Mouse (Mus musculus): ENCODE data around the gene Cdipt.

Gene Cdipt

DNA sequence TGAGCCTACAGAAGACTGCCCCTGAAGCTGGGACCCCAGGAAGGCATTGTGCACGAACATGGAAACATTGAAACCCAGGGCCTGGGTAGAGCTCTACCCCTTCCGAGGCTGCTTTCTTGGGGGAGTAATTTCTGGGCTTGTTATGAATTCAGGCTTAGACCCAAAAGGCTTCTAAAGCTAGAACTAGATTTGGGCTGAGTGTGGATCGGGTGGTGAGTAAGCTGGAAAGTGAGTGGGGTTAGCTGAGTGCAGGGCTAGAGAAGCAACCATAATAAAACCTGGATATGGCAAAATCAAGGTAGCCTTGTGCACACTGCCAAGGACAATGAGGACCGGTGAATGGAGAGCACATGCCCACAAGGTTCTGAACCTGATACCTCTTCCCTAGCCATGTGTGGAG lies 13.7 kb upstream of the Cdipt start:
- no peak overlapping the region for H3K4me3 ChIP-seq (replicated peaks; ENCODE audit: low read length)
- no peaks in the 10 kb centered on the region for H3K9me3 ChIP-seq (ENCODE audit: low read length)
- peaks cover 29% of the 10 kb centered on the region for H3K4me1 ChIP-seq (replicated peaks; ENCODE audit: low read depth, low read length)
- TF ChIP-seq NANOG (IDR thresholded peaks at IDR 0.05; ENCODE audit: borderline replicate concordance, low read length) (no peak), POU5F1 (IDR thresholded peaks at IDR 0.05; ENCODE audit: borderline replicate concordance, low read length) (no peak), CTCF (conservative IDR thresholded peaks at IDR 0.05; ENCODE audit: low read length) (no peak)
- peaks cover 37% of the 10 kb centered on the region for H3K27me3 ChIP-seq (ENCODE audit: insufficient read depth, low read length)
- H3K36me3 ChIP-seq (ENCODE audit: insufficient read depth, low read length), result no peaks in the 10 kb centered on the region

DNA sequence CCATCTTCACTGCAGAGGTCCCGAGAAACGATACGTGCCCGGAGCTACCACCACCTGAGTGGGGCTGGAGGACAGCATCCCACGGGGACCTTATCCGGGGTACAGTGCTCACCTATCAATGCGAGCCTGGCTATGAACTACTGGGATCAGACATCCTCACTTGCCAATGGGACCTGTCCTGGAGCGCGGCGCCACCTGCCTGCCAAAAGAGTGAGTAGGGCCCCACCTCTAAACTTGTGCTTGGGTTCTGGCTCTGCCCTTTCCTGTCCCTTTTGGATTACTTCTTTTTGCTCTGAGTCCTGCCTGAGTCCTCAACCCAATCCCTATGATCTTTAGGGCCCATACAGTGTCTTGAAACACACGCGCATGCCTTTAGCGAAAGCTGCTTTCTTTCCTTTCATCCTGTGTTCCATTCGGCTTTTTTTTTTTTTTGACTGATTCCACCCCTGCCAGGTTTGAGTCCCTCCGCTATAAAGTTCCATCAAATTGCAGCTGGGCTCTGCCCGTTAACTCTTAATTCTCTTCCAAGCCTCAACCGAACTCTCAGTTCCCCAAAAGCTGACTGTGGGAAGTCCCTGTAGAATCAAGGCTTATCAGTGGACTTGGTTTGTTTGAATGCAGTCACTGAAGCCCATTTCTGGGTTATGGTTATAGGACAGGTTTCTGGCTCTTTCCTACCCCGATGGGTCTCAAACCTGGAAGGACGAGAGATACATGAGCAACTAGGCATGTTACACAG lies 12.0 kb upstream of the Cdipt start:
- peaks cover 33% of the 10 kb centered on the region for H3K4me1 ChIP-seq (replicated peaks; ENCODE audit: low read depth, low read length)
- no peaks in the 10 kb centered on the region for H3K36me3 ChIP-seq (ENCODE audit: insufficient read depth, low read length)
- H3K27me3 ChIP-seq (ENCODE audit: insufficient read depth, low read length), result peaks cover 23% of the 10 kb centered on the region
- H3K9me3 ChIP-seq (ENCODE audit: low read length), result no peaks in the 10 kb centered on the region
- TF ChIP-seq NANOG (IDR thresholded peaks at IDR 0.05; ENCODE audit: borderline replicate concordance, low read length) (no peak), CTCF (conservative IDR thresholded peaks at IDR 0.05; ENCODE audit: low read length) (peak; percentile 19; the same call in 1 of the 2 replicates)
- H3K4me3 ChIP-seq (replicated peaks; ENCODE audit: low read length), result peak overlapping the region; percentile 73

DNA sequence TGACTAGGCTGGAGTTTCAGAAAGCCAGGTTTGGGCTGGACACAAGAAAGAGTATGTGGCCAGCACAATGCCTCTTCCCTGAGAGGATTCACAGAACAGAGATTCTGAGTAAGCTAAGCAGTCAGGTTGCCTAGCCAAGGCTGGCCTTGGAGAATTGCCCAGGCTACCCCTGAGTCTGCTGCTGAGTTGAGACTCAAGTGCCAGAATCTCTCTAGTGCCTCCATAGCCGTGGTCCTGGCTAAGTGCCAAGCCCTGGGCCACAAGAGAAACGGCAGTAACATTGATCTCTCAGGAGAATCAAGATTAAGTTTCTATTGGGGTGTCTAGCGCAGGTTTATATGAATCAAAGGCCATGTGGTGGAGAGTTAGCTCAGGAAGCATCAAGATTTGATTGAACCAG lies 10.1 kb upstream of the Cdipt start:
- Histone ChIP-seq H3K27me3 (ENCODE audit: insufficient read depth, low read length) (peaks cover 21% of the 10 kb centered on the region), H3K36me3 (ENCODE audit: insufficient read depth, low read length) (no peaks in the 10 kb centered on the region), H3K4me1 (replicated peaks; ENCODE audit: low read depth, low read length) (peaks cover 29% of the 10 kb centered on the region), H3K9me3 (ENCODE audit: low read length) (no peaks in the 10 kb centered on the region), H3K4me3 (replicated peaks; ENCODE audit: low read length) (no peak overlapping the region)
- no peak for TF ChIP-seq POU5F1 (IDR thresholded peaks at IDR 0.05; ENCODE audit: borderline replicate concordance, low read length)
- TF ChIP-seq CTCF (conservative IDR thresholded peaks at IDR 0.05; ENCODE audit: low read length), result no peak
- no peak for TF ChIP-seq NANOG (IDR thresholded peaks at IDR 0.05; ENCODE audit: borderline replicate concordance, low read length)

DNA sequence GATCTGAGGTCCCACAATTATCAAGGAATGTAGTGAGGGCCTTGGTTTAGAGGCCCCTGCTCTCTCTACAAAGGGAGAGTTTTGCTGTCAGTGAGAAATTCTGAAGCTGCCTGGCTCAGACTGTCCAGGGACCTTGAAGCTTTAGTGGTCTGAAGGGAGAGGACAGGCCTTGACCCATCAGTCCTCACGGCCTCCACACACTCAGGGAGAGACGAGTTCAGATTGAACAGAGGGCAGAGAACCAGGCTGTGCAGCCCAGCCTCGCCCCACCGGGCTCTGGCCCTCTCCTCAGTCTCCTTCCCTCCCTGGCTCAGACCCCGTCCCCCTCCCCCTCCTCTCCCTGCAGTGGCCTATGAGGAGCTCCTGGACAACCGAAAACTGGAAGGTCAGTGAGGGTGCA lies 8.4 kb upstream of the Cdipt start:
- Histone ChIP-seq H3K9me3 (ENCODE audit: low read length) (no peaks in the 10 kb centered on the region), H3K36me3 (ENCODE audit: insufficient read depth, low read length) (no peaks in the 10 kb centered on the region), H3K4me3 (replicated peaks; ENCODE audit: low read length) (no peak overlapping the region), H3K4me1 (replicated peaks; ENCODE audit: low read depth, low read length) (peaks cover 29% of the 10 kb centered on the region), H3K27me3 (ENCODE audit: insufficient read depth, low read length) (peaks cover 11% of the 10 kb centered on the region)
- TF ChIP-seq POU5F1 (IDR thresholded peaks at IDR 0.05; ENCODE audit: borderline replicate concordance, low read length), result no peak
- TF ChIP-seq NANOG (IDR thresholded peaks at IDR 0.05; ENCODE audit: borderline replicate concordance, low read length), result no peak
- no peak for TF ChIP-seq CTCF (conservative IDR thresholded peaks at IDR 0.05; ENCODE audit: low read length)

DNA sequence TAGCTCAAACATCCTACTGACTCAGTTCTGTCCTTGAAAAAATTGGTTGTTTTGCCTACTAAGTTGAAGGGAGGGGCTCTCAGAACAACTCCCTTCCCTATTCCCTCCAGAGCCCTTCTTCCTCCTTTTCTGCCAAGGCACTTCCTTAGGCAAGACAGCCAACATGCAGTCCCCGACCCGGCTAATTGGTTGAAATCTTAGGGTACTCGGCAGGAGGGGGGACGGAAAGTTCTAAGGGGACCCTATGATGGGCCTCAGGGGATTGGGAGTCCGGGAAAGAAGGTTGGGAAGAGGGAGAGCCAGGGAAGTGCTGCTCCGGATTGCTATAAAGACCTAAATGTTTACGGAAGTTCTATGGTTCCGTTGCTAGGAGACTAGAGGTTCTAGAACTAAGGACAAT lies 221 bp upstream of the Cdipt start:
- Histone ChIP-seq H3K4me1 (replicated peaks; ENCODE audit: low read depth, low read length) (peaks cover 41% of the 10 kb centered on the region), H3K4me3 (replicated peaks; ENCODE audit: low read length) (peak overlapping the region; percentile 100), H3K9me3 (ENCODE audit: low read length) (no peaks in the 10 kb centered on the region), H3K27me3 (ENCODE audit: insufficient read depth, low read length) (no peaks in the 10 kb centered on the region), H3K36me3 (ENCODE audit: insufficient read depth, low read length) (peaks cover 30% of the 10 kb centered on the region)
- TF ChIP-seq CTCF (conservative IDR thresholded peaks at IDR 0.05; ENCODE audit: low read length) (no peak), NANOG (IDR thresholded peaks at IDR 0.05; ENCODE audit: borderline replicate concordance, low read length) (no peak), POU5F1 (IDR thresholded peaks at IDR 0.05; ENCODE audit: borderline replicate concordance, low read length) (no peak)

DNA sequence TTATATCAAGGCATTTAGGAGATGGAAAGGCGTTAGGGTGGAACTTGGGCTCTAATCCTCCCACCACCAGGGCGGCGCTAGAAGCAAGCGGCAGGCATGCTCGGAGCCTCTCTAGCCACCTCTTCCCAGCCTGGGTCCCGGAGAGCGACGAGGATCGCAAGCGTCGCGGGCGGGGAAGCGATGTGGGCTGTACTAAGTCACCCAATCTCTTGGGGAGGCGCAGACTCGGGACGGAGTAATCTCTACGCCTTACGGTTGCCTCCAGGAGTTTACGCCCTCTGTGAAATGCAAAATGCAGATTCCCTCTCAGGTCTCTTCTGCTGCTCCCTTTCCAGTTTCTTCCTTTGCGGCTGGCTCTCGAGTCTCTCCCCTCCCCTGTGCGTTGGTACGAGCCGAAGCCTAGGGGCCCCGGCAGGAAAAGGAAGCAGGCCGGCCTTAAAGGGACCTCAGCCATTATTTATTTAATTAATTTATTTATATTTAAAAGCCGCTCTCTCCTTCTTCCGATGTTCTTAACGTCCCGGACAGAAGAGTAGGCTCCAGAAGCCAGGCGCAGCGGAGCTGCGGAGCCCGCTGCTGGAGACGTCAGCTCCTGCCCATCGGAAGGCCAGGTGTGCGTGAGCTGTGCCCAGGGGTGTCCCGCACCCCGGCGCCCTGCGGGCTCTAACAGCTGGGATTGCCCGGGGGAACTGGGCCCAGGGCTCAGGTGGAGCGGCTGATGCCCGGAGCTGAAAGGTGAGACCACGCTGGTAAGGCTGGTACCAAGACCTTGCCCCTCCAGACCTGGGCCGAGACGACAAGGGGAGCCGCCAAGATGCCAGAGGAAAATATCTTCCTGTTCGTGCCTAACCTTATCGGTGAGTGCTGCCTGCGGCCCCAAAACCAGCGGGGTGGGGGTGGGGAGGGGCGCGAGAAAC lies 494 bp downstream of the Cdipt start, which contains the start of gene Cdiptos:
Gene Cdiptos (minus strand): TSS at position 149 of the 917 bp plus-strand sequence.
- no peak for TF ChIP-seq POU5F1 (IDR thresholded peaks at IDR 0.05; ENCODE audit: borderline replicate concordance, low read length)
- peak; percentile 75 for TF ChIP-seq CTCF (conservative IDR thresholded peaks at IDR 0.05; ENCODE audit: low read length)
- TF ChIP-seq NANOG (IDR thresholded peaks at IDR 0.05; ENCODE audit: borderline replicate concordance, low read length), result no peak
- peaks cover 41% of the 10 kb centered on the region for H3K4me1 ChIP-seq (replicated peaks; ENCODE audit: low read depth, low read length)
- H3K4me3 ChIP-seq (replicated peaks; ENCODE audit: low read length), result peak within 1 kb of the TSS; percentile 100
- peaks cover 37% of the 10 kb centered on the region for H3K36me3 ChIP-seq (ENCODE audit: insufficient read depth, low read length)
- no peaks in the 10 kb centered on the region for H3K27me3 ChIP-seq (ENCODE audit: insufficient read depth, low read length)
- H3K9me3 ChIP-seq (ENCODE audit: low read length), result no peaks in the 10 kb centered on the region

DNA sequence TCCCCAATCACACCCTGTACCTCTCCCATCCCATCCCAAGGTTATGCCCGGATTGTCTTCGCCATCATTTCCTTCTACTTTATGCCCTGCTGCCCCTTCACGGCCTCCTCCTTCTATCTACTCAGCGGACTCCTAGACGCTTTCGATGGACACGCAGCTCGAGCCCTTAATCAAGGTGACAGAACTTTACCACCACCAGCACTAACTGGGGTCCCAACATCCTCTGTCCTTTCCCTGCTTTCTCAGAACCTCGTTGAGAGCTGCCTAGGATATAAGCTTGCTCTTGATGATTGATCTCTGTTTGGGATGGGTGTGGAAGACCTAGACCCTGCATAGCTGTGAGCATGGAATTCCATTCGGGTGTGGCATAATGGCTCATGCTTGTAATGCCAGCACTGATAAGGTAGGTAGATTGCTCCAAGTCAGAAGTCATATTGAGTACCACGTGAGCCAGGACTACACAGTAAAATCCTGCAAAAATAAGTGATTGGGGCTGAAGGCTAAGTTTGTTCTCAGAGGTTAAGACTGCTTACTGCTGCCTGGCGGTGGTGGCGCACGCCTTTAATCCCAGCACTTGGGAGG lies 1.3 kb downstream of the Cdipt start:
- no peaks in the 10 kb centered on the region for H3K27me3 ChIP-seq (ENCODE audit: insufficient read depth, low read length)
- peaks cover 41% of the 10 kb centered on the region for H3K4me1 ChIP-seq (replicated peaks; ENCODE audit: low read depth, low read length)
- H3K9me3 ChIP-seq (ENCODE audit: low read length), result no peaks in the 10 kb centered on the region
- H3K4me3 ChIP-seq (replicated peaks; ENCODE audit: low read length), result peak overlapping the region; percentile 100
- TF ChIP-seq POU5F1 (IDR thresholded peaks at IDR 0.05; ENCODE audit: borderline replicate concordance, low read length) (no peak), NANOG (IDR thresholded peaks at IDR 0.05; ENCODE audit: borderline replicate concordance, low read length) (no peak), CTCF (conservative IDR thresholded peaks at IDR 0.05; ENCODE audit: low read length) (no peak)
- H3K36me3 ChIP-seq (ENCODE audit: insufficient read depth, low read length), result peaks cover 42% of the 10 kb centered on the region

DNA sequence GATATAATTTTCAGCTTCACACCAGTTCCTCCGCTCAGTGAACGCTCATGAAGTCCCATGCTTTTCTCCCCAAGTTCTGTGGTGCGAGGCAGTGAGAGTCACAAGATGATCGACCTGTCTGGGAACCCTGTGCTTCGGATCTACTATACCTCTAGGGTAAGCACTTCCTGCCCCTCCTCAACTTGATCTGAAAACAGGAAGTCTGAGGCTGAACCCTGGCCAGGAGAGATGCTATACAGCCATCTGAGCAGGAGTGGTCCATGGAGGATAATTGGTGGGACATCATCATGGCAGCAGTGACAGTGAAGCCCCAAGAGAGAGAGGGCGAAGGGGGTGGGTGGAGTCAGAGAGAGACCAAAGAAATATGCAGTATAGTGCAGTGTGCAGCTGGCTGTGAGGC lies 3.1 kb downstream of the Cdipt start:
- Histone ChIP-seq H3K4me3 (replicated peaks; ENCODE audit: low read length) (0 out of 2 replicates have a peak overlapping the region, but pooled peaks have one; percentile 10), H3K36me3 (ENCODE audit: insufficient read depth, low read length) (peaks cover 42% of the 10 kb centered on the region), H3K4me1 (replicated peaks; ENCODE audit: low read depth, low read length) (peaks cover 41% of the 10 kb centered on the region), H3K27me3 (ENCODE audit: insufficient read depth, low read length) (no peaks in the 10 kb centered on the region), H3K9me3 (ENCODE audit: low read length) (no peaks in the 10 kb centered on the region)
- TF ChIP-seq POU5F1 (IDR thresholded peaks at IDR 0.05; ENCODE audit: borderline replicate concordance, low read length) (no peak), NANOG (IDR thresholded peaks at IDR 0.05; ENCODE audit: borderline replicate concordance, low read length) (no peak), CTCF (conservative IDR thresholded peaks at IDR 0.05; ENCODE audit: low read length) (no peak)
